Mouse (Mus musculus): ENCODE results near the gene Vtcn1.

DNA sequence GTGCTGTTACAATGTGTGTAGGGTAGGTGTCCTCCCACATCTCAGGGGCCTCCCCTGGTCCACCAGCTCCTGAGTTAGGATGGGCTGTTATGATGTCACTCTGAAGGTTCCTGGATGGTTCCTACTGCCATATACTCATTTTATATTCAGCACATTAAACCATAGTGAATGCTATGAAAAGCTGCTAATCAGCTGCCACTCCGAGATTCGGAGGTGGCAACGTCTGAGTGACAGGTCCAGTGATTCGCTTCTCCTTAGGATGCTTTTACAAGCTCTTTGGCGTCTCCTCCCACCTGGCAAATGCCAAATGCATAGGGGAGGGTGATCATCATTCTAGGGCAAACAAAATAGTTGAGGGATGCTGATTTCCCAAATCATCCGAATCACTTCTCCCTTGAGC lies 70.2 kb downstream of the Vtcn1 start:
- no peak for TF ChIP-seq CTCF (IDR thresholded peaks at IDR 0.05; ENCODE audit: control insufficient read depth, insufficient read depth, insufficient read length)
- no peak for TF ChIP-seq CEBPB (IDR thresholded peaks at IDR 0.05; ENCODE audit: low read depth)
- TF ChIP-seq USF1 (IDR thresholded peaks at IDR 0.05; ENCODE audit: low read depth): no peak
- TF ChIP-seq MYOD1 (IDR thresholded peaks at IDR 0.05; ENCODE audit: control insufficient read depth, insufficient read length, low read depth): no peak
- TF ChIP-seq MYOG (IDR thresholded peaks at IDR 0.05; ENCODE audit: control insufficient read depth, extremely low read depth, insufficient read length): no peak
